Mouse (Mus musculus) CH12.LX (cell line): Measurements from ENCODE around the gene Tmem59l.

Source experiments
- CTCF ChIP-seq, 2 experiments: IDR thresholded peaks in 1 of 2; conservative IDR thresholded peaks in 1 of 2; 2 replicates each; pipeline ENCODE4 v1.5.1; 2011 to 2012; ENCODE audit warnings: low read depth in 2 of 2, low read length in 2 of 2, improper control_type of control experiment in 1 of 2, inconsistent platforms in 1 of 2, mild to moderate bottlenecking in 1 of 2, moderate library complexity in 1 of 2
- MAFK ChIP-seq: IDR thresholded peaks from 2 replicates; pipeline ENCODE4 v1.6.1; 2011; ENCODE audit warnings: low read length, improper control_type of control experiment; ENCODE audit not compliant: insufficient replicate concordance
- MAZ ChIP-seq: IDR thresholded peaks from 2 replicates; pipeline ENCODE4 v1.6.1; 2012; ENCODE audit warnings: low read depth, mild to moderate bottlenecking, inconsistent platforms, low read length, improper control_type of control experiment, moderate library complexity
- NELFE ChIP-seq: IDR thresholded peaks from 2 replicates; pipeline ENCODE4 v1.6.1; 2011; ENCODE audit warnings: low read depth, low read length, improper control_type of control experiment
- SMC3 ChIP-seq: IDR thresholded peaks from 2 replicates; pipeline ENCODE4 v1.6.1; 2011; ENCODE audit warnings: low read depth, low read length, improper control_type of control experiment
- ZC3H11A ChIP-seq: IDR thresholded peaks from 2 replicates; pipeline ENCODE4 v1.6.1; 2012; ENCODE audit warnings: low read depth, mild to moderate bottlenecking, inconsistent platforms, low read length, improper control_type of control experiment

- no peak for TF ChIP-seq CTCF (conservative IDR thresholded peaks at IDR 0.05 in 1 of 2, IDR thresholded peaks at IDR 0.05 in 1 of 2; ENCODE audit: low read depth in 2 of 2, low read length in 2 of 2)
- no peak for TF ChIP-seq MAFK
- no peak for TF ChIP-seq MAZ
- no peak for TF ChIP-seq ZC3H11A
- TF ChIP-seq SMC3: no peak
- TF ChIP-seq NELFE: no peak
Observed at GRCm38 (mm10) chr8:70465701-70466100, 21.5 kb downstream of the Tmem59l start.
